Mouse (Mus musculus) G1E (cell line): ENCODE results near the gene Rad23b. TPM values are rescaled to one million over a fixed set of nuclear protein-coding genes. Genes with fewer than 3 reads are reported as not detected.

Experiments used
- ATAC-seq: 2 replicates; pipeline ENCODE4 v1.8.0; 2016; ENCODE audit warnings: mild to moderate bottlenecking; ENCODE audit not compliant: insufficient number of reproducible peaks, poor library complexity, low FRiP score, severe bottlenecking; ENCODE audit errors: extremely low read depth
- DNase-seq: peaks from one replicate; pipeline ENCODE4 v3.0.0; 2012; ENCODE audit warnings: low spot score
- H3K27me3 ChIP-seq: 2 replicates; pipeline ENCODE4 v1.6.1; 2012; ENCODE audit warnings: mild to moderate bottlenecking, low read length, inconsistent platforms; ENCODE audit not compliant: insufficient read depth
- H3K36me3 ChIP-seq: replicated peaks from 2 replicates; pipeline ENCODE3; 2012; ENCODE audit warnings: mild to moderate bottlenecking, inconsistent platforms
- H3K4me1 ChIP-seq: 2 replicates; pipeline ENCODE4 v1.6.1; 2012; ENCODE audit warnings: low read depth, low read length, inconsistent platforms, mixed read lengths; ENCODE audit not compliant: insufficient read depth
- H3K4me3 ChIP-seq: 2 replicates; pipeline ENCODE4 v1.5.1; 2012; ENCODE audit warnings: low read depth, mild to moderate bottlenecking, inconsistent platforms, low read length, moderate library complexity, mixed read lengths
- H3K9me3 ChIP-seq: replicated peaks from 2 replicates; pipeline ENCODE4 v1.6.1; 2012; ENCODE audit warnings: inconsistent platforms
- CTCF ChIP-seq: IDR thresholded peaks from 2 replicates; pipeline ENCODE4 v1.5.1; 2012; ENCODE audit warnings: low read depth, low read length, inconsistent platforms, mixed read lengths
- GATA1 ChIP-seq: IDR thresholded peaks from 2 replicates; pipeline ENCODE4 v1.6.1; 2012; ENCODE audit warnings: borderline replicate concordance, low read length, inconsistent platforms, mixed read lengths
- GATA2 ChIP-seq: IDR thresholded peaks from 2 replicates; pipeline ENCODE4 v1.6.1; 2012; ENCODE audit warnings: low read depth, low read length, inconsistent platforms, borderline replicate concordance
- POLR2AphosphoS5 ChIP-seq: IDR thresholded peaks from 2 replicates; pipeline ENCODE4 v1.6.1; 2012; ENCODE audit warnings: low read depth, low read length, inconsistent platforms; ENCODE audit not compliant: insufficient replicate concordance
- TAL1 ChIP-seq: conservative IDR thresholded peaks from 2 replicates; pipeline ENCODE4 v1.6.1; 2012; ENCODE audit warnings: low read depth, low read length, inconsistent platforms, mixed read lengths
- polyA plus RNA-seq: library from polyadenylated mRNA; stranded (reverse); fragments of >175 nt; gene quantifications from 2 replicates; pipeline ENCODE4 v1.2.3, GENCODE M21; 2012
- total RNA-seq, 2 experiments: library from RNA; stranded (forward) in 1 of 2; stranded (reverse) in 1 of 2; fragments of 200-1000 nt in 1 of 2; fragments of >200 nt in 1 of 2; fragmentation: Nextera tagmentation in 1 of 2; gene quantifications; 2 replicates each; pipeline ENCODE4 v1.2.3; 2014 to 2017

The Rad23b gene
- total and polyA plus RNA-seq, 3 experiments, result 135 to 338 (median 249) TPM

- peaks cover 12% of the 10 kb centered on the region for H3K4me1 ChIP-seq
- H3K36me3 ChIP-seq, result no peaks in the 10 kb centered on the region
- ATAC-seq, result no peak
- H3K4me3 ChIP-seq, result no peak overlapping the region
- H3K27me3 ChIP-seq, result no peaks in the 10 kb centered on the region
- H3K9me3 ChIP-seq, result no peaks in the 10 kb centered on the region
- DNase-seq, result no peak
- TF ChIP-seq TAL1, result no peak
Measured at GRCm38 (mm10) chr4:55341797-55342196, 8.0 kb upstream of the Rad23b start.

- ATAC-seq (no peak; the same call in 1 of the 2 replicates), DNase-seq (no peak)
- TF ChIP-seq CTCF (no peak), POLR2AphosphoS5 (no peak), GATA2 (no peak), TAL1 (no peak), GATA1 (no peak)
- H3K4me3 ChIP-seq, result no peak overlapping the region
- H3K9me3 ChIP-seq, result no peaks in the 10 kb centered on the region
- no peaks in the 10 kb centered on the region for H3K27me3 ChIP-seq
- peaks cover 12% of the 10 kb centered on the region for H3K4me1 ChIP-seq
- H3K36me3 ChIP-seq, result no peaks in the 10 kb centered on the region
Measured at GRCm38 (mm10) chr4:55342602-55343001, 7.2 kb upstream of the Rad23b start.

- H3K4me1 ChIP-seq, result peaks cover 14% of the 10 kb centered on the region
- no peaks in the 10 kb centered on the region for H3K36me3 ChIP-seq
- H3K4me3 ChIP-seq, result no peak overlapping the region
- no peaks in the 10 kb centered on the region for H3K27me3 ChIP-seq
- H3K9me3 ChIP-seq, result no peaks in the 10 kb centered on the region
- DNase-seq (no peak), ATAC-seq (no peak)
- TF ChIP-seq CTCF (no peak), POLR2AphosphoS5 (no peak), GATA2 (no peak), GATA1 (no peak), TAL1 (no peak)
Measured at GRCm38 (mm10) chr4:55343287-55343686, 6.6 kb upstream of the Rad23b start.

- Histone ChIP-seq H3K36me3 (peaks cover 4% of the 10 kb centered on the region), H3K4me3 (peak overlapping the region; percentile 88), H3K9me3 (no peaks in the 10 kb centered on the region), H3K27me3 (no peaks in the 10 kb centered on the region), H3K4me1 (peaks cover 23% of the 10 kb centered on the region)
- TF ChIP-seq GATA2 (no peak), TAL1 (no peak)
- DNase-seq (no peak), ATAC-seq (no peak)
Measured at GRCm38 (mm10) chr4:55348759-55349451, 938 bp upstream of the Rad23b start.

- peaks cover 33% of the 10 kb centered on the region for H3K4me1 ChIP-seq
- H3K27me3 ChIP-seq, result no peaks in the 10 kb centered on the region
- no peaks in the 10 kb centered on the region for H3K9me3 ChIP-seq
- ATAC-seq (no peak), DNase-seq (peak; percentile 34)
- H3K4me3 ChIP-seq, result peak overlapping the region; percentile 88
- peaks cover 13% of the 10 kb centered on the region for H3K36me3 ChIP-seq
- no peak for TF ChIP-seq TAL1
Measured at GRCm38 (mm10) chr4:55350219-55350931, 532 bp downstream of the Rad23b start.

GRCm38 (mm10) chr4:55351037-55351436 is 1.2 kb downstream of the Rad23b start:
- ATAC-seq (no peak), DNase-seq (no peak)
- Histone ChIP-seq H3K27me3 (no peaks in the 10 kb centered on the region), H3K9me3 (no peaks in the 10 kb centered on the region), H3K4me3 (peak overlapping the region; percentile 88), H3K36me3 (peaks cover 18% of the 10 kb centered on the region), H3K4me1 (peaks cover 37% of the 10 kb centered on the region)
- TF ChIP-seq GATA2 (no peak), CTCF (no peak), TAL1 (no peak), POLR2AphosphoS5 (no peak), GATA1 (no peak)
